Mouse (Mus musculus): ENCODE data around the gene Pramel1. TPM values are rescaled to one million over a fixed set of nuclear protein-coding genes. Genes with fewer than 3 reads are reported as not detected.
"Not testable (repeated sequence)": the region's sequence is repeated elsewhere in the genome, so short reads cannot be mapped to it uniquely, and the experiment has no call there.

Pramel1 gene
- polyA plus RNA-seq, 1 experiment from 2014 or later: not detected

DNA sequence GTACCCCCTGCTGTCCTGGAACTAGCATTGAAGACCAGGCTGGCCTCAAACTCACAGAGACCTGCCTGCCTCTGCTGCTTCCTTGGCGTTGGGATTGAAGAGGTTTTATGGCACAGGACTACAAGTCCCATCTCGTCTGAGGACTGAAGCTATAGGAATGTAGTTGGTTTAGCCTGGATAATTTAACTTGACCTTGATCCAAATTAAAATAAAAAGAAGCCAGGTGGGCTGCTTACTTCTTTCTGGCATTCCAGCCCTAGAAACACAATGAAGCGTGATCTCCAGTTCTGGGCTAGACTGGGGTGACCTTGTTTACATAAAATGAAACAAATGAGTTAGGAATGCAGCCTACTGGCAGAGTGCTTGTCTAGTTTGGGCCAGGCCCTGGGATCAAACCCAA, 19.9 kb downstream of the Pramel1 start:
- H3K4me2 ChIP-seq (replicated peaks): no peak overlapping the region
- H3K27me3 ChIP-seq (ENCODE audit: control insufficient read depth, insufficient read depth, low read length): no peaks in the 10 kb centered on the region
- peaks cover 48% of the 10 kb centered on the region for H3K36me3 ChIP-seq (replicated peaks; ENCODE audit: control insufficient read depth, insufficient read depth)
- DNase-seq (ENCODE audit: low spot score) (no peak), ATAC-seq (ENCODE audit: low FRiP score) (no peak)
- H3K4me1 ChIP-seq (replicated peaks; ENCODE audit: control insufficient read depth, insufficient read depth, low read length): 0 out of 2 replicates have a peak, but pooled peaks cover 3% of the 10 kb centered on the region
- no peak overlapping the region for H3K9ac ChIP-seq
- 95% methylated on average over 3 of the region's 3 CpGs for WGBS
- no peak overlapping the region for H3K27ac ChIP-seq
- H3K4me3 ChIP-seq (replicated peaks; ENCODE audit: low read length): no peak overlapping the region
- 0 out of 2 replicates have a peak, but pooled peaks cover 4% of the 10 kb centered on the region for H3K9me3 ChIP-seq (ENCODE audit: control insufficient read depth, low read length)

DNA sequence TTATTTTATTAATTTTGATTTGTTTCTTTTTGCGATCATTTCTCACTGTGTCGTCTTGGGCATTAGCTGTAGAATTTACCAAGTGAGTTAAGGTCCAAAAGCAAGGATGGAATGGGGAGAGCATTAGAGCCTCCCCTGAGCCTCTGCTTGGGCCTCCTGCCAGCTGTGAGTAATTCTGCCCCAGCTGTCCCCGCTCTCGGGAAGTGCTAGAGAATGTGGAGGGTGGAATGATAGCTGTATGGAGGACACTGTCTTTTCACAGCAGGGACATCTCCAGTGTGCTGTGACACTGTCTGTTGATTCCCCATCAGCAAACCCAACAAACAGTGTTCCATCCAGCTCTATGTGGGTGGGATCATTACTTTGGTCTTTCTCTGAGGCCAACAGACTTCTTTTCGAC, 32.5 kb downstream of the Pramel1 start:
- H3K4me2 ChIP-seq (replicated peaks); H3K27me3 ChIP-seq (ENCODE audit: control insufficient read depth, insufficient read depth, low read length); H3K4me1 ChIP-seq (replicated peaks; ENCODE audit: control insufficient read depth, insufficient read depth, low read length); H3K27ac ChIP-seq; ATAC-seq (ENCODE audit: low FRiP score); H3K9me3 ChIP-seq (ENCODE audit: control insufficient read depth, low read length); DNase-seq (ENCODE audit: low spot score); H3K36me3 ChIP-seq (replicated peaks; ENCODE audit: control insufficient read depth, insufficient read depth); H3K4me3 ChIP-seq (replicated peaks; ENCODE audit: low read length); H3K9ac ChIP-seq: not testable (repeated sequence)
- WGBS: 78% methylated on average over 5 of the region's 5 CpGs

Other genes with a start within 250 kb of the Pramel1 start
- gene Prdm2, start 181.4 kb upstream of the Pramel1 start, polyA plus RNA-seq (2014; fragmentation: Nextera tagmentation; extraction: Ambion mirVana): 15.3 and 16.1 TPM in 2 replicates
- gene Pdpn, start 94.9 kb upstream of the Pramel1 start, polyA plus RNA-seq (2014; fragmentation: Nextera tagmentation; extraction: Ambion mirVana): 56.6 and 59.6 TPM in 2 replicates
- 0.40 and 0.51 TPM in 2 replicates for gene Lrrc38, start 44.7 kb upstream of the Pramel1 start, polyA plus RNA-seq (2014; fragmentation: Nextera tagmentation; extraction: Ambion mirVana)
- 16.7 and 18.3 TPM in 2 replicates for gene Pramef8, start 18.0 kb downstream of the Pramel1 start, polyA plus RNA-seq (2014; fragmentation: Nextera tagmentation; extraction: Ambion mirVana)
- gene Oog4, start 55.9 kb downstream of the Pramel1 start, polyA plus RNA-seq (2014; fragmentation: Nextera tagmentation; extraction: Ambion mirVana): not detected in 2 replicates
- gene Gm13043, start 116.9 kb downstream of the Pramel1 start, polyA plus RNA-seq (2014; fragmentation: Nextera tagmentation; extraction: Ambion mirVana): not detected in 2 replicates
- not detected in 2 replicates for gene Gm13040, start 141.5 kb downstream of the Pramel1 start, polyA plus RNA-seq (2014; fragmentation: Nextera tagmentation; extraction: Ambion mirVana)
- gene BC080695, start 157.3 kb downstream of the Pramel1 start, polyA plus RNA-seq (2014; fragmentation: Nextera tagmentation; extraction: Ambion mirVana): not detected in 2 replicates
- not detected in 2 replicates for gene Gm13057, start 157.3 kb downstream of the Pramel1 start, polyA plus RNA-seq (2014; fragmentation: Nextera tagmentation; extraction: Ambion mirVana)
- not detected in 2 replicates for gene Gm13083, start 220.6 kb downstream of the Pramel1 start, polyA plus RNA-seq (2014; fragmentation: Nextera tagmentation; extraction: Ambion mirVana)